Mouse (Mus musculus) ovary, postnatal 14 days (tissue): Measurements from ENCODE around the gene Glis1.

ENCODE experiments used
- DNase-seq: peaks from one replicate; pipeline ENCODE4 v3.0.0; 2022; ENCODE audit warnings: low spot score

Gene Glis1

DNA sequence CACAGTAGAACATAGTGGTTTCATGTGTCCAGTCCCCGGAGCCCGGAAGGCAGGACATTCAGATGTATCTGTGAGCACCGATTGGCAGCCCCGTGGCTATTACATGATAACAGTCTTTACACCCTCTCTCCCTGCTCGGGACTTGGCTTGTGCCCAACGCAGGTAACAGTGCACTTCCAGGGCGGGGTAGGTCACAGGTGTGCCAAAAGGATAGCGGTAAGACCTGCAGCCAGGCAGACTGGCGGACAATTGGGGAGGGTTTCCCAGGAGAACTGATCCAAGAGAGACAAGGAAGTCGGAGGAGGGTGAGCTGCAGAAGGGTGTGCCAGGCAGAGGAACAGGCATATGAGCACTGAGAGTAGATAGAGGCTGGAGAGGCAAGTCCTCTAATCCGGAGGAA is 84.4 kb downstream of the Glis1 start:
- DNase-seq, result no peak

DNA sequence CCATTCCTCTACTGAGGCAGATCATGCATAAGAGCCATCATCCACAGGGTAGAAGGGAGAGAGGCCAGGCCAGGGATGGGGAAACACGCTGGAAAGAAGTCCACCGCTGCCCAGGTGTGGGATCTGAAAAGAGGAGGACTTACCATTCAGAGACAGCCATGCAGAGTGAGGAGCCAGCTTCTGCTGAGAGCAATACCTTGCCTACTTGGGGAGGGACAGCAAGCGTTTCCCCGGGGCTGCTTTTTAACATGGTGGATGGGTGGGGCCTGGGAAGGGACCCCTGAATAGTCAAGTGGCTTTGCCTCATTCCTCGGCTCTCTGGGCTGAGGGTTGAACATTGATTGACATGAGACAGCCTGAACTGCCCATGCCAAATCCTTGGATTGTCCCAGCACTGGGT is 85.7 kb downstream of the Glis1 start:
- no peak for DNase-seq

DNA sequence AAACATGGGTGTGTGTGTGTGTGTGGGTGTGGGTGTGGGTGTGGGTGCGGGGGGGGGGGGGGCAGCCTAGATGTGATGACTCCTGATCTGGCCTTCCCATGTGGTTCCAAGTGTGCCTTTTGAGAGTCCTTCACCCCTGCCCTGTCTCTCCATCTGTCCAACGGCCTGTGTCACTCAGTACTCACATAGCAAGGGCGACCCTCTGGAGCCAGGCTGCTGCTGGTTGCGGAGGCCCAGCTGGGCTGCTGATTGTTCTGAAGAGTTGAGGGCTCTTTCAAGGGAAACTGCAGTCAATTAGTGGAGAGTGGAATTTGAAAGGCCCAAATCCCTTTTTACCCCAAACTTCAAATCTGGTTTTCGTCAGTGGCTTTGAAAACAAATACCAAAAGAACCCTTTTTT is 86.4 kb downstream of the Glis1 start:
- DNase-seq, result no peak

DNA sequence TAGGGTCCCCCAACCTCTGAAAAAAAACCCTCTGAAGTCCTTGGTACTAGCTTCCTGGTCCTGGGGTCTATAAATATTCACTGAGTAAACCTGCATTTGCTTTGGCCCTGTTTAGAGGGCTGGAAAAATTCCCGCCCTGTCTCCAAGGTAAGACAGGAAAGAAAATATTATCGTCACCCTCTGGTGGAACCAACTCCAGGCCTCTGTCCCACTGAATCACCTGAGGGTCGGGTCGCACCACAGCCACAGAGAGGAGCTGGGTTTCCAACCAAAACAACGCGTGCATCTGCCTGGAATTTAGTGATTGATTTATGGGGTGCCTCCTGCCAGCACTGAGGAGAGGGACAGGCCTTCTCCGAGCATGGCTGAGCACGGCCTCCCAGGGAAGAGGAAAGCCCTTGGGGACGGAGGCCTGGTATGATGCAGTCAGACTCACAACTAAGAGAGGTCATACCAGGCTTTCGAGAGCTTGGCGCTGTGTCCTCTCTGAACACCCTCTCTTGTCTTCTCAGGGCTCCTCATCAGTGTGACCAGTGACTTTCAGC is 89.3 kb downstream of the Glis1 start:
- no peak for DNase-seq

DNA sequence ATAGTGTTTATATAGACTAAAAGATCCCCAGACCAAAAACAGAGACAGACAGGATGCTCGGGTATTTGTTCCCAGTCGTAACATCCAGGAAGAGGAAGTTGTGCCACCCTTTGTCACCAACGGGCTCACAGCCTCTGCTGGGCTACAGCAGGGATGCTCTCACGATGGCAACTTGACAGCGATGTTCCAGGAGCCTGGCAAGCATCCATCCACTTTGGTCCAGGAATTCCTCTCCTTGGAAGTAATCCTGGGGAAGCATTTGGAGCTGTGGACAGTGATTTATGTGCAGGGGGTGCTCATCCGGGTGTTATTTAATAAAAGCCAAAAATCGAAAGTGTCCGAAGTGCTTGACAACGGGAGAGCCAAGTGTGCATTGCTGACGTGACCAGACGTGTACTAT is 100.7 kb downstream of the Glis1 start:
- DNase-seq, result no peak

DNA sequence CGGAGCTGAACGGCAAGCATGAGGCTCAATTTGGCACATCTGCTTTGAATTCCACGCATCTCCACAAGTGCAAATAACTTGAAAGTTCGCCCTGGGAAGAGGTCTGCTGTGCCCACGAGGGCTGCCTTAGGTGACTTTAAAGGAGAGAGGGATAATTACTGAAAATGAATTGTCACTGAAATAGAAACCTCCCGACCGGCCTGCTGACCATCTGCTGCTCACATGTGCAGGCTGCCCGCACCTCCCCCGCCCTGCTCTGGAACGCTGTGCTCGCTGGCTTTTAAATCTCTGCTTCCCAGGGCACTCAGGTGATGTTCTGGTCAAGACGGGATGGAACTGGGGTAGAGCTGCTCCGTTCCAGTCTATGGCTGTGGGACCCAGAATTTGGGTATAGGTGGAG is 103.7 kb downstream of the Glis1 start:
- no peak for DNase-seq

DNA sequence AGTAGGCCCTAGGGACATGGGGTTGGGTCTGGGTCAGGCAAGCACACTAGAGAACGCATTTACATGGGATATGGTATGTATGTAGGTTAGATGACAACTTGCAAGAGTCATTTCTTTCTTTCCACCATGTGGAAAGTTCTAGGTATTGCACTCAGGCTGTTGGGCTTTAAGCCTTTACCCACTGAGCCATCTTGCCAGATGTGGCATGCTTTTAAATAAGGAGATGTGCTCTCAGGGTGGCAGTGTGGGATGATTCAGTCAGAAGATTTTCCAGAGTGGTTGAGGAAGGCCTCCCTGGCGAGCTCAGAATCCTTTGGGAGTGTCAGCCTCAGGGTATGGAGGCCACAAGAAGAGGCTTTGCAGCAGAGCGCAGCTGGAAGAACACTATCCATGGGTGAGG is 104.2 kb downstream of the Glis1 start:
- DNase-seq, result no peak

DNA sequence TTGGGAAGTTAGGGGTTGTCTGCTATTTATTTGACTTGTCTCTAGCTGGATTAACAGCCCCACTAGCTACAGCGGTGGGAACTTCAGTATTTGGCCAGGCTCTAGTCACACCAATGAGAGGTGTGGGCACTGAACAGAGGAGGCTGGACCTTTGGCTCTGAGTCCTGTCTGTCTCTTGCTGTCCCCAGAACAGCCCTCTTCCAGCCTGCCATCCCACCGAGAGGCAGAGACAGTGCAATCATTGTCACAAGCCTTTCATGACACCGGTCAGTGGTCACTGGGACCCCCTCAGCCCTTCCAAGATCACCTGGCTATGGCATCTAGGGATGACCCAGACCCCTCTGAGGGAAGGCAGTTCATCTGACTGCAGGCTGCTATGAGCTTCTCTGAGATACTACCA is 104.6 kb downstream of the Glis1 start:
- DNase-seq, result no peak

DNA sequence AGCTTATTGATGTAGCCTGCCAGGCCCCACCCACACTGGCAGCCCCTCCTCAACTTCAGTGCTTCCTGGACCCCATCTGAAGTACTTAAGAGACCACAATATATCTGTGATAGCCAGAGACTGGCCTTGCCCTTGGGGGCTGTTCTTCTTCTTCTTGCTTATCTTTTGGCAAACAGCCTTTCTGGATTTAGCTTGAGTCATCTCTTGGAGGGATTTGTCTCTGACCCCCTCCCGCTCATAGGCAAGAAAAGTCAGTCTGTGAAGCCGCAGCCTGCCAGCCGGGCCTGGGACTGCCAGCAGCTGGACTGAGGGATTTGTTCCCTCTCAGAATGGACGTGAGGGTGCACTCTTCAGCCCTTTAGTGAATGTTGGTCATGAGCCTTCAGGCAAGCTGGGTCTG is 107.4 kb downstream of the Glis1 start:
- no peak for DNase-seq

DNA sequence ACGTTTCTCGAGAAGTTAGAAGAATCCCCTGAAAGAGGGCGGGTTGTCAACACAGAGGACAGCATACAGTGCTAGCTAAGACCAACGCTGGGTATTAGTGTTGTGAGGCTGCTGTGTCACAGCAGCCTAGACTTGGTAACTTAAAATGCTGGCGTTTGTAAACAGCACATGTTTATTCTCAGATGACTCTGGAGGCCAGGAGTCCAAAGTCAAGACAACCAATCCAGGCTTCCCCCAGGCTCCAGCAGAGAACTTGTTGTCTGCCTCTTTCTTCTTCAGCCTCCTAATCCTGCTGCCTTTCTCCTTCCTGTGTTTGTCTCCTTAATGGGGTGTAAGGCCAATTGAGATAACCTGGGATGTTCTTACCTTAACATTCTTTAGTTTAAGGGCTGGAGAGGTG is 110.5 kb downstream of the Glis1 start:
- no peak for DNase-seq

DNA sequence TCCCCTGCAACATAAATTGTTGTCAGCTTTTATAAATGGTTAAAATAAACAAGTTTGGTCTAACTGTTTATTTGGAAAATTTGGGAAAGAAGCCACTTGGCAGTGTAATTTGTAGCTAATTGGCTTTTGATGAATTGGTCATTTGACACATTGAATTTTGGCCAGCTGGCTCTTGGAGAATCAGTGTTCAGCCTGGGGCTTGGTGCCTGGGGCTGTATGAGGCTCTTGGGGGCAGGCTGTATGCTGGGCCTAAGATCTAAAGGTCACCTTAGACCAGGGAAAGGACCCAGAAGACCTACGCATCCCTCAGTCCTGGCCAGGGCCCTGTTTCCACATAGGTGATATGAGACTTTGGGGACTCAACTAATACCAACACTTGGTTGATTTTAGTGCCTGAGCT is 111.3 kb downstream of the Glis1 start:
- no peak for DNase-seq

DNA sequence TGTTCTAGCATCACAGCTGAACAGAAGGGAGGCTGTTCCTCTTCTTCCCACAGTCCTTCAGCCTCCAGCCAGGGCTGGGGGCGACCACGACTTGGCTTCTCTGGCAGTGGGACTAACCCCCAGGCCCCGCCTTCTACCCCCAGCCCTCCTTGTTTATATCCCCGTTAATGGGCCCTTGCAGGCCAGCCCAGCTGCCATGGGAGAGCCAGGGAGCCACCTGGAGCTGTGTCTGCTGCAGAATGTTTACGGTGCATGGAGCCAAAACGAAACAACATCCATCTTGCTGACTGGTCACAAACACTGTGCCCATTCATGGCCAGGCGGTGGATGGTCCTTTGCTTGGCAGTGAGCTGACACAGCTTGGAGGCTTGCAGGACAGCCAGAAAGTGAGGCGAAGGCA is 112.1 kb downstream of the Glis1 start:
- no peak for DNase-seq

DNA sequence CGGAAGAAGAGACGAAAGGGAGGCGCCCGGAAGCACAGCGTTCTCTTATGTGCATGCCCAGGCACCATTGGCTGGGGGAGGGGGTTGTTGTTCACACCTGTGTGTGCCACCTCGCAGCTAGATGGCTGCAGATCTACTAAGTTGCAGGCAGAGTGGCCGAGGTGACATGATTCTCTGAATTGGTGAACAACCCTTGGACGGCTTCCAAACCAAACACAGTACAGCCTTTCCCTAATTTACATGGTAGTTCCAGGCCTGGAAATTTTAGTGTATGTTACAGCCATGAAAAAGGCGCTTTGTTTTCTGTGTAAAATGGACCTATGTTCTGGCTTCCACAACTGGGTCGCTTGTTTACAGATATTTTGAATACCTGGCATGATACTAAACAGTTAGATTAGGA is 115.7 kb downstream of the Glis1 start:
- no peak for DNase-seq

DNA sequence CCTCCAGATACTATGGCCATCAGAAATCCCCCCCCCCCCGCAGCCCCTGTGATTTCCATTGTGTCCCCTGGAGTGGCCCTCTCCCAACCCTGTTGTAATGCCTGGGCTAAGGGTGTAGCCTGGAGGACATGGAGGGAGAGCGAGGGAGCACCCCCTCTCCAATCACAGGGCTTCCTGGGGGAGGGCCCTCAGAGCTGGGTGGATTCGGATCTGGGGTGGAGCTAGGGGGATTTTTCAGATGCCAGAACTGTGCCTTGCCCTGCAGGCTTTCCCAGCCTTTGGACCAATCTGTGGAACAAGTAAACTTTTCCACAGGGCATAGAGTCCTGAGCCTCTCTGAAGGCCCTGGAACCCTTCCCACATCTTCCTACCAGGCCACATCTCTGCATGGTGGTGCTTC is 116.2 kb downstream of the Glis1 start:
- DNase-seq, result no peak

DNA sequence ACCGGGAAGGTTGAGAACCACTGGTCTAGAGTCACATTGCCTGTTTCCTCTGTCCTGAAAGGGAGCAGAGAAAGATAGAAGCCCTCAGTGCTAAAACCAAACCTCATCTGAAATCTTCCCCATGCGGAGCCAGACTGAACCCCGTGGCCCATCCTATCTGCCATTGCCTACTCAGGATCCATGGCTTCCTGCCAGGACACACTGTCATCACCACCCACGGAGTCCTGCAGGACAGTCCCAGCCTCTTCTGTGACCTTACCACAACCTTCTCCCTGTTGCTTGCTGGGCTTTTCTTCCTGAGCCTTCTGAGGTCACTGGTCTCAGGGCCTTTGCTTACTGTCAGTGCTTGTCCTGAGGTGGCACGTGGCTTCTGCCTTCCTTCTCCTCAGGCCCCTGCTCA is 118.3 kb downstream of the Glis1 start:
- DNase-seq, result no peak

DNA sequence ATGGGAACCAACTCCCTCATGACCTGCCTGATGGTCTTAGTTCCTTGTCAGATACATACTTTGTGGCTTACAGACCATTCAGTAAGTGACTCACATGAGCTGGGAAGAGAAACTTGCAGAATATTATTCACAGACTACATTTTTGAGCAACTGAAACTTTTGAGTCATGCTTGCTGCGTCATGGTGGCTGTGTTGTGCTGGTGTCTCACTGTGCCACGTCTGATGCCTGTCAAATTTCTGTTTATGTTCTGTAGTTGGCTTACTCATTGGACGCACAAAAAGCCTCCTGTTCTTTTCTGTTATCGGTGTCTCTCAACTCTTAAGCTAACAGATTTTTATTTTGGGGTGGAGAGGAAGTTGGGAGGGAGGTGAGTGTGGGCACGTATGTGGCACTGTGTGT is 119.4 kb downstream of the Glis1 start:
- DNase-seq, result no peak

DNA sequence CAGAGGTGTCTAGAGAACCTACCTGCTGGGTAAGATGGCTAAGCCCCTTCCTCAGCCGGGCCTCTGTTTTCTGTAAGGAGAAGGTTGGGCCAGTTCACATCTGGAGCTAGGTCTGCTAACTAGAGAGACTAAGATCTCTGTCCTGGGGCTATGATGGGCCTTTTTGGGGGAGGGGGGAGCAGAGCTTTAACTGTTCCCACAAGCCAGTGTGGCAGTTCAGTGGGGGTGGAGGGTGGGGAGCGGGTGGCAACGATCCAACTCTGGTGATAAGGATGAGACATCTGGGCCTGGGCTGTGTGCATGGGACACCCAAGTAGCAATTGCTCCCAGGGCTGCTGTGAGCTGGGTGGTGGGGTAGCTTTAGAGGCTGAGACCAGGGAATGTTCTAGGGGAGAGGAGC is 124.4 kb downstream of the Glis1 start:
- no peak for DNase-seq

DNA sequence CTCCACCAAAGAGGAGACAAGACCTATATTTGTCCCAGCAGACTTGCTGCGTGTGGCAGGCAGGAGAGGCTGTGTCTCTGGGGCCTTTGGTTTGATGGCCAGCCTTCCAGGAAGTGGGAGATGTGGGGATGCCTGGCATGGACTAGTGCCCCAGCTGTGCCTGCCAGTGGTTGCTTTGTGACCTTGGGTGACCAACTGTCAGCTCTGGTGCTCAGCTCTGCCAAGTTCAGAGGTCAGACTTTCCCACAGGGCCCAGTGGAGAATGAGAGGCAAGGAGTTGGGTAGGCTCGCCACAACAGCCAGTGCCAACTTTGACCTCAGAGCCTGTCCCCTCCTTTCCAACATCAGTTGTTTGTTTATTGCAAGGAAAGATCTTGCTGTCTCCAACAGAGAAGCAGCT is 126.7 kb downstream of the Glis1 start:
- DNase-seq, result no peak

DNA sequence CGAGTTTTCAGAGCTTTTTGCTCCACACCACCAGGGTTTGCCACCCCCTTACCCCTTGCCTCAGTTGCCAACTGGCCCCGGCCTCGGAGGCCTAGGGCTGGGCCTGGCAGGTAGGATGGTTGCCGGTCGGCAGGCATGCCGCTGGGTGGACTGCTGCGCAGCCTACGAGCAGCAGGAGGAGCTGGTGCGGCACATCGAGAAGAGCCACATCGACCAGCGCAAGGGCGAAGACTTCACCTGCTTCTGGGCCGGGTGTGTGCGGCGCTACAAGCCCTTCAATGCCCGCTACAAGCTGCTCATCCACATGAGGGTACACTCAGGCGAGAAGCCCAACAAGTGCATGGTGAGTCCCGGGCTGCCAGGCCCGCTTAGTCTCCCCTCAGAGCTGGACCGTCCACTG is 133.8 kb downstream of the Glis1 start:
- DNase-seq, result no peak

DNA sequence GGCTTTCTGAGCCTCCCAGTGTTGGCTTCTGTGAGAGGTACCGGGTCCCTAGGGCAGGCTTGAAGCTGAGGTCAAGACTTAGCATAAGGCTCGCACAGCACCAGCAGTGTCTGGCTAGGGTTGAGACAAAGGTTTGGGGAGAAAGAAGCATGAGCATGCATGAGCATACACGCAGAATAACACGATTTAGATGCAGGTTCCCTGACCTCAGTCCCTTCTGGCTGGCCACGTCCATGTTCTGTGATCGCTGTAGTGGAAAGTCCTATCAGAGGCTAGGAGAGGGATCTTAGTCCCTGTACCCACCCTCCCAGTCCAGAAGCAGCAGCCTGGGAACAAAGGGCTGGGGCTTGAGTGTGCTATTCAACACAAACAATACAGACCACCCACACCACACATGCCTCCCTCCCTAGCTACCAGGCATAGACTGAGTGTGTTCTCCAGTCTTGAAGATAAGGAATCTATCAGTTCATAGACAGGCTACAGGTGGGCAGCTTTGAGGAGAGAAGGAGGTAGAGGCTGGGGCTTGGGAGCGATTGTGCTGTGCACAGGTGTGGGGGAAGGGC is 134.6 kb downstream of the Glis1 start:
- no peak for DNase-seq

DNA sequence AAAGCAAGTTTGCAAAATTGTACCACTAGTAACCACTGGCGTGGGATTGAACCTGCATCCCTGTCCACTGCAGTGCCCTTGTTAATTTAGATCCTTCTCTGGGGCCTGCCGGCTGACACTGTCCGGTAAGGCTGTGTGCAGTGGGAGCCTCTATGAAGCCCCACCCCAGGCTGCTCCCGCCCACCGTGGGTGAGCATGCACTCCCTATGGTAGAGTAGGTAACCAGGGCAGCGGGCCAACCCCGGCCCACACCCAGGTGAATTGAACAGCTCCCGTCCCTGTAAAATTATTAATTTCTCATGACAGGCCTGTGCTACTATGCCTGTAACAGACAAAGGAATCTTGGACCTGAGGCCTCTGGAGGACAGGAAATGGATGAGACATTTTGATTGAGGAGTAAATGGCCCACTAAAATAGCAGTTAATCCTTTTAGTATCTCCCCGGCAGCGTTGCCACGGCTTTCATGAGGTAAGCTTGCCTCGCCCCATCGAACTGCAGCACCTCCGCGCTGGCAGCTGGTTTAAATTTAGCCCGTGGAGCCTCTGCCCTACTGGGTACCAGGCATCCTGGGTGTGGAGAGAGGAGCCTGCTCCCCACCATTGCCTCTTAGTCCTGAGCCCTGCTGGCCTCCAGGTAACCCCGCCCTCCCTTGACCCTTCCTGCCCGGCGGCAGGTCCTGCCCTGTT is 136.1 kb downstream of the Glis1 start:
- no peak for DNase-seq

DNA sequence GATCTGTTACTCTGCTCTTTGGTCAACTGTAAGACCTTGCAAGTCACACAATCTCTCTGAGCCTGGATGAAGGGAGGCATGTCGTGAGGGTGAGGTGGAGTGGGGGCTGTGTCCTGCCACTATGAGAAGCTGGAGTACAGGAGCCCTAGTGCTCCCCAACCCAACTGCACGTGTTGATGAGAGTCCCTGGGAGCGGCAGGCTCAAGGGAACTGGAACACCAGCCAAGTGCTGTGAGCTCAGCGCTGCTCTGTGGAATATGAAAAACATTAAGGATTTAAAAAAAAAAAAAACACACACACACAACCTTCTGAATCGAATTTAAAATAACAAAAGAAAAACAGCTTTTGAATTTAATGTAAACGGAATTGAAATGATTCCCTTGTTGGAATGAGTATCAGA is 141.4 kb downstream of the Glis1 start:
- DNase-seq, result no peak

DNA sequence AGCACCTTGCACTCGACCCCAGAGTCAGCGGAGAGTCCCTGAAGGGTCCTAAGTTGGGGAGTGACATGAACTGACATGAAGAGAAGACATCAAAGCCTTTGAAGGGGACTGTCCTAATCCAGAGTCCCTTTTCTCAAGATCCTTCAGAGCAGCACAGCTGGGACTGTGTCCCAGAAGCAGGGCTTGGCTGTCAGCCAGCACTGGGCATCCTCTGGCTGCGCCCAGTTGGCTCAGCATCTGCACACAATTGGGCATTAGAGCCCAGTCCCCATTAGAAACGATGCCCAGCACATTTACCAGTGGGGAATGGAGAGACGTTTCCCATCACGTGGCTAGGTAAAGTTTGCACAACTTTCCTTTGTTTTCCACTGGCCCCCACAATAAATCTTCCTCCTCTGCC is 142.4 kb downstream of the Glis1 start:
- no peak for DNase-seq

DNA sequence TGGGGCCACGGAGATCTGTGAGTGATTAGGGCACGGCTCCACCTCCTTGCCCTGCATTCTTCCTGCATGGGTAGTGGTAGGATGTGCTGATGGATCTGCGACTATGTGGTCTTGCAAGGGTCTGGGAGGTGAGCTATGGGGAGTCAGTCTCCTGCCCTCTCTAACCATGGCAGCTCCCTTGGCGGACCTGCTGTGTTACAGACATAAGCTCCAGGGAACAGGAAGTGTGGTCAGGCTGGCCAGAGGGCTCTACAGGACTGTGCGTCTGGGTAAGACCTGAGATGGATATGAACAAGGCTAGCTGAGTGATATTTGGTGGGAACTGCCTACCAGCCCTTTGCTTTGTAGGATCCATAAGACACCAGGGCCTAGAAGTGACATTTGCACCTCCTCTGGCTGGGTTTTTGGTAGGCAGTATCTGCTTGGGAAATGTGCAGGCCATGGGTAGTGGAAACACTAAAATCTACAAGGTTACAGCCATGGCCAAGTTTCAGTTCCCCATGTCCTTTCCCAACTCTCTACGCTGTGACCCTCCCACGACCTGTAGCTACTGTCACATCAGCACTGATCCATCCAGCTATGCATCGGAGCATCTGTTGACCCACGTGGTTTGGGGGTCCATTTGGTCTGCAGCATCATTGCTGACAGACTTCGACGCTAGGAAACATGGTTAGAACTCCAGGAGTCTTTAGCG is 142.9 kb downstream of the Glis1 start:
- no peak for DNase-seq
